Mouse (Mus musculus): Measurements from ENCODE around the gene Spic.

DNA sequence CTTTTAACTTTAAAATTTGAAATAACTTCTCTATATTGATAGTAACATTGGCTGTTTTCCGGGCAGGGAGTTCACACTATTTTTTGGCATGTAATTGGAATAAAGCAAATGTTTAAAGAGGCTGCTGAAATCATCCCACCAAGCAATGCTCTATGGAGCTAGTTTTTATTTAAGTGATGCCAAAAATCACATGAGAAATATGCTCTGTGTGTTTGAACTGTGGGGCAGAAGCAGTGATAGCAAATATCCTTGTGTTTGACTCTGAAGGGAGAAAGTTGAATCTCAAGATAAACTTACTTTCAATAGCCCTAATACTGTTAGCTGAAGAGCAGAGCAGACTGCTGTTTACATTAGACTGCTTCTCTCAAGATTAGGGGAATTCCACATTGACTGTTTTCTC lies 34.8 kb upstream of the Spic start:
- TF ChIP-seq CTCF (IDR thresholded peaks at IDR 0.05; ENCODE audit: extremely low read depth, insufficient read length, insufficient replicate concordance, low read depth, low read length) (no peak), POLR2A (IDR thresholded peaks at IDR 0.05; ENCODE audit: low read depth, low read length) (no peak)

Data from small intestine, adult 2 months (tissue).